Mouse (Mus musculus) olfactory bulb, adult 2 months (tissue): ENCODE measurements around the gene Galnt10. TPM values are rescaled to one million over a fixed set of nuclear protein-coding genes. Genes with fewer than 3 reads are reported as not detected.

Experiments
- H3K27ac ChIP-seq: fragments of 200-500 bp; 2 replicates; pipeline ENCODE4 v1.5.1; 2012; ENCODE audit warnings: low read depth, low read length; ENCODE audit not compliant: insufficient read depth
- H3K4me1 ChIP-seq: fragments of 200-500 bp; 2 replicates; pipeline ENCODE4 v1.6.1; 2012; ENCODE audit warnings: low read length; ENCODE audit not compliant: control insufficient read depth, insufficient read depth
- H3K4me3 ChIP-seq: fragments of 200-500 bp; 2 replicates; pipeline ENCODE4 v1.5.1; 2012; ENCODE audit warnings: mild to moderate bottlenecking, low read depth, low read length, moderate library complexity; ENCODE audit not compliant: insufficient read depth
- CTCF ChIP-seq: fragments of 200-500 bp; IDR thresholded peaks from 2 replicates; pipeline ENCODE4 v1.5.1; 2012; ENCODE audit warnings: low read depth, mild to moderate bottlenecking, low read length, moderate library complexity; ENCODE audit not compliant: insufficient read depth
- POLR2A ChIP-seq: fragments of 200-500 bp; IDR thresholded peaks from 2 replicates; pipeline ENCODE4 v1.6.1; 2012; ENCODE audit warnings: mild to moderate bottlenecking, low read depth, low read length, moderate library complexity; ENCODE audit not compliant: insufficient read depth
- WGBS: fragments of 180-500 bp; shearing (Covaris S2); methylation state at CpG from one replicate; pipeline ENCODE4 v1.1.7; 2018; 5-methylcytosine and 5-hydroxymethylcytosine counted together
- polyA plus RNA-seq: library from polyadenylated mRNA; stranded (reverse); fragments of >200 nt; gene quantifications from 2 replicates; pipeline ENCODE4 v1.2.4, GENCODE M21; 2012; ENCODE audit warnings: low replicate concordance; ENCODE audit not compliant: missing spikeins, insufficient read depth, insufficient read length

Gene Galnt10
- polyA plus RNA-seq, 1 experiment = not detected

DNA sequence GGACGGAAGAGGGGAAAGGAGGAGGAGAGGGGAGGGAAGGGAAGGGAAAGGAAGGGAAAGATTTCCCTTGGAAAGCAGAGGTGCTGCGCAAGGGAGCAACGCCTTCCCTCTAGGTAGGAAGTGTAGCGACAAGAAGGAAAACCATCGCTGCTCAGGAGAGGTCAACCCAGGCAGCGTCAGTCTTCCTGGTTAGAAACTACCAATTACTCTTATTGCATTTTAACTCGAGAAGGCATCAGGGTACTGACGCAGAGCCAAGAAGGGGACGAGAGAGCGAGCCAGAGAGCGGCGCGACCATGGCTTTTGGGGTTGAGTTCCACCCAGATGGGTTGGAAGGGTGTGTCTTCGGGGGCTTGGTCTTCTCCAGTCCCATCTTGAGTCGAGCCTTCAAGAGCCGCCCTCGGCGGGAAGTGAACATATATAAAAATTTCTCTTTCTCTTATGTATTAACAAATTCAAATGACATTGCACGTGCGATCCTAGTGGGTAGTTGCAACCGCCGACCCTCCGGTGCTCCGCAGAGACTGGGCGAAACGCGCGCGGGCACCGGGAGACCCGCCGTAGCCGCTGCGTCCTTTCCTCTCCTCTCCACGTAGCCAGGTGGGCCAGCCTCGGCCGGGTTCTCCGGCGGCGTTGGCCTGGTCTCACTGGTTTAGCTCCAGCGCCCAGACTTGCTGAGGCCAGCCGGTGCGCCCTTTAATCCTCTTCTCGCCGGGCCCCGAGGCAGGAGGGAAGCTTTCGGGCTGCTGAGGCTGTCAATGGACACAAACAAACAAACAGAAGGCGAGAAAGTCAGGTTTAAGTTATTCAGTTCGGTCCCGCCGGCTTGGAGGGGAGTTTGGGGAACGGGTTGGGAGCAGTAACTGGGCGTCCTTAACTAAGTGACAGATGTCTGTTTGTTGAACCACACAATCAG lies 184.0 kb downstream of the Galnt10 start:
- no peak for TF ChIP-seq POLR2A
- no peak for TF ChIP-seq CTCF

GRCm38 (mm10) chr11:57829871-57830775 lies 184.9 kb downstream of the Galnt10 start:
- 62% methylated on average over 17 of the region's 17 CpGs for WGBS
- TF ChIP-seq CTCF (no peak), POLR2A (no peak)
- no peak overlapping the region for H3K4me3 ChIP-seq
- no peak overlapping the region for H3K27ac ChIP-seq
- H3K4me1 ChIP-seq = peaks cover 14% of the 10 kb centered on the region

More for the DNA sequence above, 184.0 kb downstream of the Galnt10 start:
- no peak overlapping the region for H3K27ac ChIP-seq
- no peak overlapping the region for H3K4me3 ChIP-seq
- H3K4me1 ChIP-seq = peaks cover 14% of the 10 kb centered on the region
- 8% methylated on average over 53 of the region's 53 CpGs for WGBS

DNA sequence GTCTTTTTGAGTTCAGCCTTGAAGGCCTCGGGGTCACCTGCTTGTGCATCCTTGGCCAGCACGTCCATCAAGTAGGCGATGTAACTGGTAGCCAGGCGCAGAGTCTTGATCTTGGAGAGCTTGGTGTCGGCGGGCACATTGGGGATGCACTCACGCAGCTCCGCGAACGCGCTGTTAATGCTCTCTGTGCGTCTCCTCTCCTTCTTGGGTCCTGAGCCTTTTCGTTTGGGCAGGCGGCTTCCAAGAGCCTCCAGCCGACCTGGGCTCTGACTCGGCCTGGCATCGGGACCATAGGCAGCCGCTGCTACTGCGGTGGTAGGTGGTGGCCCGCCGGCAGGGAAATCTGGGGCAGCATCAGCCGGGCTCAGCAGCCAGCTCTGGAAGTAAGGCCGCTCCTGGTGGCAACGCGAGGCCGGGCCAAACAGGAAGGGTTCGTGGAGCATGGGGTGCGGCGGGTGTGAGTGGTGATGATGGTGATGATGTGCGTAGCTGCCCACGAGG lies 186.1 kb downstream of the Galnt10 start:
- WGBS = 15% methylated on average over 31 of the region's 31 CpGs
- TF ChIP-seq POLR2A (no peak), CTCF (no peak)
- H3K4me3 ChIP-seq = no peak overlapping the region
- H3K27ac ChIP-seq = no peak overlapping the region
- peaks cover 14% of the 10 kb centered on the region for H3K4me1 ChIP-seq

- no peak overlapping the region for H3K4me3 ChIP-seq
- WGBS = 32% methylated on average over 16 of the region's 16 CpGs
- TF ChIP-seq POLR2A = no peak
- no peak for TF ChIP-seq CTCF
Measured at GRCm38 (mm10) chr11:57831861-57832260, 186.6 kb downstream of the Galnt10 start.

DNA sequence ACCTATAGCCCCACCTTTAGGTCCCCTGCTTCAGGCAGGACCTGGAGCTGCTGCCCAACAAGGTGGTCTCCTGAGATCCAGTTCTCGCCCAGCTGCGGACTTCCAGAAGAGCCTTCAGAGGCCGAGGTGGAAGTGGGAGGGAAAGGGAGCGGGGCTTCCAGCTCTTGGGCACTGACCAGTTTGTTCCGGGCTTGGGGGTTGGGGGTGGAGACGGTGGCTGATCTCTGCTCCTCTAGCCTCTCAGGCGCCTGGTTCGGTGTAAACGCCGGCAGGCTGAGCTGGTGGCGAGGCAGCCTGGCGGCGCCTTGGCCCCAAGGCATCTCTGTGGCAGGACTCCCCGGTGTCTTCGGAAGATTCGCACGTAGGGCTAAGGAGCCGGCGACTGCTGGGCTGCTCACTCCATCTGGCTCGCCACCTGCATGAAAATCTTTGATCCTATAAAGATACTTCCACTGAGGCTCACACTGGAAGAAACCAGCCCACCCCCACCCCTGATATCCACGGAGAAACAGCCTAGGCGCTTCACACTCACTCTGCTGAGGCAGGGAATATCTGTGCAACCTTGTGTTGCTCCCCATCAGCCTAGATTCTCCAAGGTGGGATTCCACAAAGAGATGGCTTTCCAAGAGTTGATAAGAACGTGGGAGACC lies 187.4 kb downstream of the Galnt10 start, which contains the start of gene Hand1:
Hand1 (minus strand) TSS at position 267 of the 650 bp plus-strand sequence.
- WGBS = 25% methylated on average over 23 of the region's 23 CpGs
- Histone ChIP-seq H3K4me3 (no peak within 1 kb of the TSS), H3K4me1 (peaks cover 12% of the 10 kb centered on the region), H3K27ac (no peak within 1 kb of the TSS)
- no peak for TF ChIP-seq POLR2A
- TF ChIP-seq CTCF = no peak

More at GRCm38 (mm10) chr11:57831861-57832260, 186.6 kb downstream of the Galnt10 start:
- Histone ChIP-seq H3K27ac (no peak overlapping the region), H3K4me1 (peaks cover 14% of the 10 kb centered on the region)

DNA sequence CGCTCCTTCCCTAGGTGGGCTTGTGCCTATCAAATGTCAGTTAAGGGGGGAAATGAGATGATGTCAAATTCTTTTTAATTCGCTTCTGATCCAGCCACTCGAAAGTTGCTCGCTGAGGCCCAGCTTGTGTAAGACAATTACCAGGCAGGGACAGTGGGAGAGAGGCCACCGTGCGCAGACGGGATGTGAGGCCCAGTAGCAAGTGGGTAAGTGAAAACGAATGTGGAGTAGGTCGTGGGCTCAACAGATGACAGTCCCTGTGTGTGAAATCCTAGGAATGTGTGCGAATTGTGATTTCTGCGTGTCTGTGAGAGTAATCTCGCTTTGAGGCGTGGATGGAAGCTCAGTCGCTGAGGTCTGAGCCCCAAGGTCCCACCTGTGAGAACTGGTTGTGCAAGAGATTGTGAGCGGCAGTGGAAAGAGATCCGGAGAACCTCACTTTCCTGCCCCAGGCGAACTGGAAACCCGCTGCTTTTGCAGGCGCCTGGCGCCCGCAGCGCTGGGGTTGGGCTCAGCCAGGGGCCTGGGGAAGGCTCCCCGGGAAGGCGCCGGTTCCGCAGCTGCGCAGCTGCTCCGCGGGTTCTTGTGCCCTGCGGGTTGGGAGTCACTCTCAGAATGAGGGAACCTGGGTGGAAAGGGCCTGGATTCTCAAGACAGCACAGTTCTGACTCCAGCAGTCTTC lies 188.2 kb downstream of the Galnt10 start:
- TF ChIP-seq POLR2A = no peak
- no peak for TF ChIP-seq CTCF
- Histone ChIP-seq H3K4me3 (no peak overlapping the region), H3K4me1 (peaks cover 8% of the 10 kb centered on the region), H3K27ac (no peak overlapping the region)
- 7% methylated on average over 30 of the region's 30 CpGs for WGBS

GRCm38 (mm10) chr11:57834031-57834430 lies 188.8 kb downstream of the Galnt10 start:
- 26% methylated on average over 6 of the region's 6 CpGs for WGBS
- TF ChIP-seq POLR2A (no peak), CTCF (no peak)
- Histone ChIP-seq H3K4me1 (peaks cover 6% of the 10 kb centered on the region), H3K27ac (no peak overlapping the region), H3K4me3 (no peak overlapping the region)

DNA sequence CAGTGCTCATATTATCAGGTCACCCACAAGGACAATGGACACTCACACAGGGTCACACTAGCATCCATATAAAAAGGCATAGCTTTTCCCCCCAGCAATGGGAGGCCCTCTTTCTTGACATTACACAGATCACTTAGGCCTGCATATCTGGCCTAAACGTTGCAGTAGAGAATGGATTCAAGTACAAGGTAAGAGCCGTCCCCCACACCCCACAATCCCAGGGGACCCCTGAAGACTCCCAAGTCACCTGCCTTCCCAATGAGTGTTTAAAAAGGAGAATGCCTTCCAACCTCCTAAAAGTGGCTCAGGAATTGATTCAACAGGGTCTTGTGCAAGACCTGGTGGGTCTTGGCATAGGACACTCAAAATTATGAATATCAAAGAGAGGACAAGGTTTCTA lies 190.1 kb downstream of the Galnt10 start:
- Histone ChIP-seq H3K4me1 (no peaks in the 10 kb centered on the region; the same call in 1 of the 2 replicates), H3K4me3 (no peak overlapping the region), H3K27ac (no peak overlapping the region)
- WGBS = 43% methylated on average over 2 of the region's 2 CpGs
- TF ChIP-seq CTCF (no peak), POLR2A (no peak)
